Mouse (Mus musculus): Measurements from ENCODE around the gene Fndc9. TPM values are rescaled to one million over a fixed set of nuclear protein-coding genes. Genes with fewer than 3 reads are reported as not detected.

The Fndc9 gene
- polyA plus RNA-seq, 1 experiment from 2014 or later, result not detected

DNA sequence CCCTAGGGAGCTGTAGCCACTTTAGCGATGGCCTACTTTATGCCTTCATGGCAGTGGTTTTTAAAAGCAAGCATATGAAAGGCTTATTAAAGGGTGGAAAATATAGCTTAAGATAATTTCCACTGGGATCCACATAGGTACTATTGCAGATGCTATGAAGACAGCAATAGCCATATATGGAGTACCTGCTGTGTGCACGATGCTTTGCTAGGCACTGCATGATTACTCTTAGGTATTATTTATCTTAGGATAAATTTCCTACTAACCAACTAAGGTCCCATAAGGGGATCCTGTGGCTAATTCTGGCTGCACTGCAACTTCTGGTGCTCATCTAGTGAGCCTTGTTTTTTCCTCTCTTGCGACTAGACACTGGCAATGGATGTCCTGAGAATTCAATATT is 13.0 kb downstream of the Fndc9 start:
- Histone ChIP-seq H3K27ac (no peak overlapping the region), H3K36me3 (ENCODE audit: inconsistent target) (peaks cover 80% of the 10 kb centered on the region), H3K4me3 (ENCODE audit: inconsistent target) (no peak overlapping the region), H3K79me2 (ENCODE audit: inconsistent target) (no peaks in the 10 kb centered on the region)
- WGBS (ENCODE audit: missing documents), result 94% methylated on average over 3 of the region's 3 CpGs

DNA sequence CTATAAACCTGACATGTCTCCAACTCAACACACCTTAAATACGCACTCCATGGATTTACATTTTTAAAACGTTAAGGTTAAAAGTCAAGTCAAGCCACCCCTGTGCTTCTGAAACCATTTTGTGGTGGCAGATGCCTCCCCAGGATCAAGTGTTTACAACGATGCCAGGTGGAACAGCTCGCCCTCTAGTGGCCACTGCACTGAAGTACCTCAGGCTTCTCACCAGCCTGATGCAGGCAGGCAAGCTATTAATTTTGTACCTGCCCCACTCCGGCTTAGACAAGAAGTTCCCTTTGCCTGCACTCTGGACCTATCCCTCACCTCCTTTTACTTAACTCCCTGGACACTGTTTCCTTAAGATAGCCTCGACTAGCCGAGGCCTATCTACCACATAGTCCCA is 16.7 kb downstream of the Fndc9 start:
- Histone ChIP-seq H3K4me3 (ENCODE audit: inconsistent target) (no peak overlapping the region), H3K27ac (no peak overlapping the region), H3K36me3 (ENCODE audit: inconsistent target) (peaks cover 87% of the 10 kb centered on the region), H3K79me2 (ENCODE audit: inconsistent target) (no peaks in the 10 kb centered on the region)
- 49% methylated on average over 7 of the region's 7 CpGs for WGBS (ENCODE audit: missing documents)

DNA sequence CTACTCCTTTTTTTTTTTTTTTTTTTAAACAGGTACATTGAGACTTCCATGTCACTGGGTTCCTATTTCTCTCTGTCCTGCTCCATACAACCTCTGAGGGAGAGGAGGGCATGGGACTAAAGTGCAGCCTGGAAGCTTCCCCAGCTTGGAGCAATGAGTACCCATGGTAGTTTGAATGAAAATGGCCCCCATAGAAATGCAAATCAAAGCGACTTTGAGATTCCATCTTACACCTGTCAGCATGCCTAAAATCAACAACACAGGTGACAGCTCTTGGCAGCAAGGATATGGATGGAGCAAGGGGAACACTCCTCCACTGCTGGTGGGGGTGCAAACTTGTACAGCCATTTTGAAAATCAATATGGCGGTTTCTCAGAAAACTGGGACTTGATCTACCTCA is 20.0 kb downstream of the Fndc9 start:
- WGBS (ENCODE audit: missing documents), result 100% methylated on average over 2 of the region's 2 CpGs

DNA sequence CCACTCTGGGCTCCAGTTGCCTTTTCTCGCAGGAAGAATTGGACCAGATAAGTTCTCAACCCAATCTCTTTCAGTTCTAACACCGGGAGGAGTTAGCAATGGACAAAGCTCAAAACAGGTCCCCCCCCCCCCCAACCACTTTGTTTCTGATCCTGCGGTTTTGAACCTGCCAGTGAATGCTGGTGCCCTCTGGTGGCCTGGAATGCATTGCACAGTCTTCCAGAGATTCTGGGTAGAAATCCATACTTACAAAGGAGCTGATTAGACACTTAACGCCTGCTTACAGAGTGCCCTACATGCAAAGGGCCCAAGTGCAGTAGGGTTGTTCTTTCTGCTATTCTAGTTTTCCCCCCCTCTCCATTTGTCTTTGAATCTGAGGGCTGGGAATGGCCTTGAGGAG is 22.9 kb downstream of the Fndc9 start:
- H3K27ac ChIP-seq, result no peak overlapping the region
- peaks cover 79% of the 10 kb centered on the region for H3K36me3 ChIP-seq (ENCODE audit: inconsistent target)
- no peak overlapping the region for H3K4me3 ChIP-seq (ENCODE audit: inconsistent target)
- WGBS (ENCODE audit: missing documents), result 88% methylated on average over 4 of the region's 4 CpGs
- no peaks in the 10 kb centered on the region for H3K79me2 ChIP-seq (ENCODE audit: inconsistent target)

More for the DNA sequence above, 20.0 kb downstream of the Fndc9 start:
- Histone ChIP-seq H3K4me3 (ENCODE audit: inconsistent target) (no peak overlapping the region), H3K36me3 (ENCODE audit: inconsistent target) (peaks cover 79% of the 10 kb centered on the region), H3K27ac (no peak overlapping the region), H3K79me2 (ENCODE audit: inconsistent target) (no peaks in the 10 kb centered on the region)

DNA sequence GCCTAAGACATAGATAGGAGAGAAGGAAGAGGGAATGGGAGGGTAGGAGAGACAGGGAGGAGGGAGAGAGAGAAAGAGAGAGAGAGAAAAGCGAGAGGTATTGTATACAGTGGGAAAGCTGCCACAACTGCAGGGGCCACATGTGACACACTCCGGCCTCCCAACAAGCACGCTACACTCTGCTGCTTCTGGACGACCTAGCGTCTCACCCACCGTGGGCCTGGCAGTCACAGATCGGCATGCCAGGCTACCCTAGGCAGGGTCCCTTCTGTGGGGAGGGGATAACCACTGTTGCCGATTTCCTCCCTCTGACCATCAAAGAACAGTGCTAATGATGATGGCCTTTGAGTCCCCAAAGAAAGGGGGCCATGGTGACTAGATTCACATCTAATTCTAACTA is 23.4 kb downstream of the Fndc9 start:
- 97% methylated on average over 8 of the region's 8 CpGs for WGBS (ENCODE audit: missing documents)
- Histone ChIP-seq H3K27ac (no peak overlapping the region), H3K4me3 (ENCODE audit: inconsistent target) (no peak overlapping the region), H3K79me2 (ENCODE audit: inconsistent target) (no peaks in the 10 kb centered on the region), H3K36me3 (ENCODE audit: inconsistent target) (peaks cover 79% of the 10 kb centered on the region)

DNA sequence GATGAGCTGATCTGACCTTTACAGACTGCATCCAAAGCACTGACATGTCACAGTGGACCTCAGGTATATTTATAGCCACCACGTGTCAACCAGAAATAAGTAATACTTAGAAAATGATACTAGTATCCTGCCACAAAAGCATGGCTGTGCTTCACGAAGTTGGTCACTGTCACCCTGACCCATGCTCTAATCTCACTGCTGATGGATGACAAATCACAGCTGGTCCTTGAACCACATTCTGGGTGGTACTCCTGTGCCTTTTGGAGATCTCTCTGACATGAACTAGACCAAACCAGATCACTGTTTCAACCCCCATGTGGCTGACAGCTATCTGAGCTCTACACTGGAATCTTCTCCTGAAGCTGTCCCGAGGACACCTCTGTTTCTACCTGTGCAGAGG is 27.5 kb downstream of the Fndc9 start:
- 86% methylated on average over 3 of the region's 3 CpGs for WGBS (ENCODE audit: missing documents)
- H3K36me3 ChIP-seq (ENCODE audit: inconsistent target), result peaks cover 58% of the 10 kb centered on the region
- H3K27ac ChIP-seq, result no peak overlapping the region
- H3K4me3 ChIP-seq (ENCODE audit: inconsistent target), result no peak overlapping the region
- H3K79me2 ChIP-seq (ENCODE audit: inconsistent target), result no peaks in the 10 kb centered on the region

DNA sequence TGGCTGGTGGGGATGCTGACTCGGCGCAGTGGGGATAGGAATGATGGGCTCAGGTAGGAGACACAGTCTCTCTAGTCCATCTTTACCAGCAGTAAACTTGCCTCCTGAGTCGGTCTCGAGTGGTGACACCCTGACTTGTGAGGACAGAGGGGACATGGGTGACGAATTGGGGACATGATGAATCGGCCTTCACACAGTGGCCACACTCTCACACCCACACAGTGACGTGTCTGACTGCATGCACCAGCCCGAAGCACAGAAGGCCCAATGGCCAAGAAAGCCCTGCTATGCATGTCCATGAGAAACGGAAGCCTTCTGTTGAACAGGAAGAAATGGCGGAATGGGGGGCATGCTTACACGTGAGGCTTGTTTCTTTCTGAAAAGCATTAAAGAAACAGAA is 28.0 kb downstream of the Fndc9 start:
- peaks cover 56% of the 10 kb centered on the region for H3K36me3 ChIP-seq (ENCODE audit: inconsistent target)

DNA sequence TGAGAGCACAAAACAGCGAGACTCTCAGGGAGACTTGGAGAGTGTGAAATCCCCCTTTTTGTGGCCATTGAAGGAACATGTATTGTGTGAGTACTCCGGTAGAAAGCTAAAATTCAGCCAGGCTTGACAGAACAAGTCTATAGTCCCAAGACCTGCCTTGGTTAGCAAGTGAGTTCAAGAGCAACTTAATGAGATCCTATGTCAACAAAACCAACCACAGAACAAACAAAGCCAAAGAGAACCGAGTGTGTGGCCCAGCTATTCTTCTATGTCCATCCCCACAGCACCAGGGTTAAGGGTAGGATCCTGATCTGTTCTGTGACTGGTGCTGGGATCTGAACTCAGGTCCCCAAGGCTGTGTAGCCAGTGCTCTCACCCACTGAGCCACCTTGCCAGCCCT is 29.3 kb downstream of the Fndc9 start:
- WGBS (ENCODE audit: missing documents), result 97% methylated on average over 3 of the region's 3 CpGs
- H3K36me3 ChIP-seq (ENCODE audit: inconsistent target), result peaks cover 50% of the 10 kb centered on the region
- H3K27ac ChIP-seq, result peak overlapping the region; percentile 65
- no peak overlapping the region for H3K4me3 ChIP-seq (ENCODE audit: inconsistent target)
- H3K79me2 ChIP-seq (ENCODE audit: inconsistent target), result no peaks in the 10 kb centered on the region

More for the DNA sequence above, 28.0 kb downstream of the Fndc9 start:
- Histone ChIP-seq H3K27ac (no peak overlapping the region), H3K4me3 (ENCODE audit: inconsistent target) (no peak overlapping the region), H3K79me2 (ENCODE audit: inconsistent target) (no peaks in the 10 kb centered on the region)
- 93% methylated on average over 11 of the region's 11 CpGs for WGBS (ENCODE audit: missing documents)

DNA sequence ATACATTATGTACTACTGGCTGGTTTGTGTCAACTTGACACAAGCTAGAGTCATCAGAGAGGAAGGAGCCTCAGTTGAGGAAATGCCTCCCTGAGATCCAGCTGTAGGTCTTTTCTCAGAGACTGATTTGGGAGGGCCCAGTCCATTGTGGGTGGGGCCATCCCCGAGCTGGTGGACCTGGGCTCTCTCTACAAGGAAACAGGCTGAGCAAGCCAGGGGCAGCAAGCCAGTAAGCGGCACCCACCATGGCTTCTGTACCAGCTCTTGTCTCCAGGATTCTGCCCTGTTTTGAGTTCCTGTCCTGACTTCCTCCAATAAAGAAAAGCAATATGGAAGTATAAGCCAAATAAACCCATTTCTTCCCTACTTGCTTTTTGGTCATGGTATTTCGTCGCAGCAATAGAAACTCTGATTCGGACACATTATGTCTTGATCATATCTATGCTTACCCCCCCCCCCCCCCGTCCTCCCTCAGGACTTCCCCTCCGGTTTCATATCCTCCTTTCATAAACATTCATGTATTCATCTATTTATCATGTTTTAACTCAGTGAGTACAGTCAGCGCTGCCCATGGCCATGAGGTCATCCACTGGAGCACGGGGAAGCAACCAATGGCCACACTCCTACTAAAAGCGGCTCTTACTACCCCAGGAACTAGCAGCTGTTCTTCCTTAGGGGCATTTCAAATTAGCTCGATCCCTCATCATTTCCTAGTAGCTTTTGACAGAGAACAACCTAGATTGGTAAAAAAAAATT is 29.9 kb downstream of the Fndc9 start:
- no peak overlapping the region for H3K4me3 ChIP-seq (ENCODE audit: inconsistent target)
- H3K36me3 ChIP-seq (ENCODE audit: inconsistent target), result peaks cover 51% of the 10 kb centered on the region
- 36% methylated on average over 10 of the region's 11 CpGs for WGBS (ENCODE audit: missing documents)
- no peaks in the 10 kb centered on the region for H3K79me2 ChIP-seq (ENCODE audit: inconsistent target)
- H3K27ac ChIP-seq, result peak overlapping the region; percentile 65

DNA sequence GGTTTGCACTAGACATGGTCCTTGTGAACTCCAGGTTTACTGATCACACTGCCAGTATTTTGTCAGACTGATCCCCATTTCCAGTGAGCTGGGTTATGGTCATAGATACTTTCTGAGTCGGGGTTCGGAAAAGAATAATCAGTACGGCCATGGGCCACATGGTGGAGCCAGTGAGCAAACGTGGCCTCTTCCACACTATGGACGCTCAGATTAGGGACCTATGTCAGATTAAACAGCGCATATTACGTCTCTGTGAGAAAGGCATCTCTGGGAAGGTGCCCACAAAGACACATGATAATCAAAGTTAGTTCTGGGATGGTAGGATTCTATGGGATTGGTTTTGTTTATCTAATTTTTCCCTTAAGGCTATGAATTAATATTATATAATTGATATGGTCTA is 33.7 kb downstream of the Fndc9 start:
- 50% methylated on average over 7 of the region's 7 CpGs for WGBS (ENCODE audit: missing documents)
- Histone ChIP-seq H3K36me3 (ENCODE audit: inconsistent target) (peaks cover 46% of the 10 kb centered on the region), H3K4me3 (ENCODE audit: inconsistent target) (no peak overlapping the region), H3K79me2 (ENCODE audit: inconsistent target) (no peaks in the 10 kb centered on the region), H3K27ac (no peak overlapping the region)

DNA sequence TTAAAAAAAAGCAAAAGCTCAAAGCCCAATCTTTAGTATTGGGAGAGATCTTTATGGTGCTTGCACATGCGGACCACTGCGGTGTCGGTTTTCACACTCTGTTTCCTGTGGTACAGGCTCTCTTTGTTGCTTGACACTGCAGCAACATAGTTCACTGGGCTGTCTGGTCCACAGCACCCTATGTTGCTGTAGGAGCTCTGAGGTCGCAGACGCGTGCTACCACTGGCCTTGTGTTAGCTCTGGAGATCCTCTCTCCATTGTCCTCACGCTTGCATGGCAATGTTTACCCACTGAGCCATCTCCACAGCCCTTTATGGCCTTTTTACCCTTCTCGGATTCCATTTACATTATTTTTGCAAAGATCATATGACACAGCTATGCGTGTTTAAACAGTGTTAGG is 34.1 kb downstream of the Fndc9 start:
- Histone ChIP-seq H3K36me3 (ENCODE audit: inconsistent target) (peaks cover 48% of the 10 kb centered on the region), H3K4me3 (ENCODE audit: inconsistent target) (no peak overlapping the region), H3K79me2 (ENCODE audit: inconsistent target) (no peaks in the 10 kb centered on the region), H3K27ac (no peak overlapping the region)
- WGBS (ENCODE audit: missing documents), result 90% methylated on average over 9 of the region's 9 CpGs

DNA sequence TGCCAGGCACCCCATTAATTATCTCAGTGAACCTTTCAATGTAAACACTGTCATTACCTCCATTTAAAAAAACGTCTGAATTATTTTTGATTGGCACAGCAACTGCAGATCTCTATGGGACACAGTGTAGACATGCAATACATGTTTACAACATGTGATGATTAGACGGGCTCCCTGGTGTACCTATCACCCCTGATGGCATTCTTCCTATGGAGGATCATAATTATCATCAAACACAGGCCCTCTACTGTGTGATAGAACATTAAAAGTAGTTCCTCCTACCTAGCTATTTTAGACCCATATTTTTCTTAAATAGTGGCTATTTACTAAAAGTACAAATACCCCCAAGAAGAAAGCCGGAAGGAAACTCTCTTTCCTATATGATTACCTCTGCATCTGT is 34.6 kb downstream of the Fndc9 start:
- WGBS (ENCODE audit: missing documents), result 81% methylated on average over 3 of the region's 3 CpGs
- Histone ChIP-seq H3K27ac (no peak overlapping the region), H3K36me3 (ENCODE audit: inconsistent target) (peaks cover 51% of the 10 kb centered on the region), H3K4me3 (ENCODE audit: inconsistent target) (no peak overlapping the region), H3K79me2 (ENCODE audit: inconsistent target) (no peaks in the 10 kb centered on the region)

DNA sequence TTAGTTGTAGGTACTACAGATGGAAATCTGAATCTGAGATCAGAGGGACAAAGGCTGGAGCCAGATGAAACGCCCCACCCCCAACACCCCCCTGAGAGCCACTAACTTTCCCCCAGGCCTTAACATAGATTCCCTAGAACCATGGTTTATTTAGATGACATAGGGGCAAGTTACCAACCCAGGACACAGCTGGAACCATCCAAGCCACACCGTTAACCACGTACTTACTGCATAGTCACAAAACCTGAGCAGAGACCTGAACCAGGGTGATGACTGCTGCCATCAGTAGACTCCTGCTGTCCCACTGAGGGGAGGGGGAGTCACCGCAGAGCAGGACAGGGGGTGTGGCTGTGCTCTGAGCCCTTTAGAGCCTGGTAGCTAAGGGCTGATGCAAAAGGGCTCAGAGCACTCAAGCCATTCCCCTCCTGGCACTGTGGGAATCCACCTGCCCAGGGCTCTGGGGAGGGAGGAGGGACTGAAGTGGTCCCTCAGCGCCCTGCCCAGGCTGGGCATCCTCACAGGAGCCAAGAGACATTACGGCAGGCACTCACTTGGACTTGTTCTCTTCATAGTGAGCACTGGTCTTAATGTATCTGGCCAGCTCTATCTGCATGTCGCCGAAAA is 36.8 kb downstream of the Fndc9 start:
- H3K36me3 ChIP-seq (ENCODE audit: inconsistent target), result peaks cover 45% of the 10 kb centered on the region

DNA sequence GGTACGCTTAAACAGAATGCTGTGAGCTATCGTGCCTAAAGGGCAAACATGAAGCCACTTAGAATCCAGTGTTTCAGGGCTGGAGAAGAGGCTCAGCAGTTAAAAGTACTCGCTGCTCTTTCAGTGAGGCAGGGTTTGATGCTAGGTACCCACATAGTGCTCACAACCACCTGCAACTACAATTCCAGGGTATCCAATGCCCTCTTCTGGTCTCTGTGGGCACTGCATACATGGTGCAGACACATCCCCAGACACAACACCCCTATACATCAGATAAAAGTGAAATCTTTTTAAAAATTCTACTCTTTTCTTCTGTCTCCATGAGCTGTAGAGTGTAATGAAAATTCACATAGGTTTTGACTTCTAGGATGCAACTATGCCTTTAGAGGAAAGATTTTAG is 38.6 kb downstream of the Fndc9 start:
- no peak overlapping the region for H3K4me3 ChIP-seq (ENCODE audit: inconsistent target)

More for the DNA sequence above, 36.8 kb downstream of the Fndc9 start:
- WGBS (ENCODE audit: missing documents), result 92% methylated on average over 8 of the region's 8 CpGs
- no peak overlapping the region for H3K4me3 ChIP-seq (ENCODE audit: inconsistent target)
- no peak overlapping the region for H3K27ac ChIP-seq
- no peaks in the 10 kb centered on the region for H3K79me2 ChIP-seq (ENCODE audit: inconsistent target)

DNA sequence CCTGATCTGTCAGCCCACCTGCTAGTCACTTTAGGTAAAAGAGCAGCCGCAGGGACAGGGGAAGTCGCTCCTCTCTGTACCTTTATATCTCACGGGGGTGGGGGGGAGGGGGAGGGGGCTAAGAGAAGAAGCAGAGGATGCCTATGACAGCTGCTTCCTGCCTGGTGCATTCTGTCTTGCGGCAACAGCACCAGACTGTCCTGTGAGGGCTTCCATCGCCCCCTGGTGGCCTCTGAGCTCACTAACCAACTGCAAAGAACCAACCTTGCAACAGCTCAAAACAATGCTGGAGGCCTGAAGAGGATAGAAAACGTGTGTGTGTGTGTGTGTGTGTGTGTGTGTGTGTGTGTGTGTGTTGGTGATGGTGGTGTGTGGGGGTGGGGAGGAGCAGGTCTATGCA is 40.0 kb downstream of the Fndc9 start:
- Histone ChIP-seq H3K27ac (no peak overlapping the region), H3K4me3 (ENCODE audit: inconsistent target) (no peak overlapping the region), H3K79me2 (ENCODE audit: inconsistent target) (no peaks in the 10 kb centered on the region), H3K36me3 (ENCODE audit: inconsistent target) (peaks cover 60% of the 10 kb centered on the region)
- 13% methylated on average over 5 of the region's 6 CpGs for WGBS (ENCODE audit: missing documents)

More for the DNA sequence above, 38.6 kb downstream of the Fndc9 start:
- WGBS (ENCODE audit: missing documents), result 92% methylated on average over 3 of the region's 3 CpGs
- H3K36me3 ChIP-seq (ENCODE audit: inconsistent target), result peaks cover 61% of the 10 kb centered on the region
- H3K79me2 ChIP-seq (ENCODE audit: inconsistent target), result no peaks in the 10 kb centered on the region
- H3K27ac ChIP-seq, result no peak overlapping the region
